Mouse (Mus musculus) retina, postnatal 7 days (tissue): ENCODE measurements around the gene Plekhg1.
A peak's percentile ranks its signal among the peaks of the same experiment; 100 is the strongest.

Experiments
- DNase-seq: peaks from one replicate; pipeline ENCODE4 v3.0.0-alpha.2; 2012; ENCODE audit warnings: low read depth, low spot score

Plekhg1 gene

DNA sequence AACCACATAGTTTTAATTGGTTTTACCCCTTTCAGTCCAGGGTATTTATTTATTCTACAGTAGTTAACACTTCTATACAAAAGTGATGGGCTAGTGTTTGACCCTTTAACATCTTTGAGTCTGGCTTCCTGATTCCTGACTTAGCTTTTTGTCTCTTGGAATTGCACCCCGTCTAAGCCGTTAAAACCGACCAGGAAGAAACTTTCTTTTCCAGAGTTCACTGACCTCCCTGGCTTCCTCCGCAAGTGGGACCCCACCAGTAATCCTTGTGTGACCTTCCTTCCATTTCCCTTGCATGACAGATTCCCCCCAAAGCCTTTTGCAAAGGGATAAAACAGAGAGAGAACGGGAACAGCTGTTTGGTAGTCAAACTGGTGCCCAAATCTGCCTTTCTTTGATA, 1.6 kb downstream of the Plekhg1 start:
- DNase-seq, result no peak

- DNase-seq, result no peak
These were observed 2.9 kb downstream of the Plekhg1 start for GRCm38 (mm10) chr10:3743069-3743468.

GRCm38 (mm10) chr10:3743826-3744225, 3.7 kb downstream of the Plekhg1 start:
- DNase-seq, result no peak

DNA sequence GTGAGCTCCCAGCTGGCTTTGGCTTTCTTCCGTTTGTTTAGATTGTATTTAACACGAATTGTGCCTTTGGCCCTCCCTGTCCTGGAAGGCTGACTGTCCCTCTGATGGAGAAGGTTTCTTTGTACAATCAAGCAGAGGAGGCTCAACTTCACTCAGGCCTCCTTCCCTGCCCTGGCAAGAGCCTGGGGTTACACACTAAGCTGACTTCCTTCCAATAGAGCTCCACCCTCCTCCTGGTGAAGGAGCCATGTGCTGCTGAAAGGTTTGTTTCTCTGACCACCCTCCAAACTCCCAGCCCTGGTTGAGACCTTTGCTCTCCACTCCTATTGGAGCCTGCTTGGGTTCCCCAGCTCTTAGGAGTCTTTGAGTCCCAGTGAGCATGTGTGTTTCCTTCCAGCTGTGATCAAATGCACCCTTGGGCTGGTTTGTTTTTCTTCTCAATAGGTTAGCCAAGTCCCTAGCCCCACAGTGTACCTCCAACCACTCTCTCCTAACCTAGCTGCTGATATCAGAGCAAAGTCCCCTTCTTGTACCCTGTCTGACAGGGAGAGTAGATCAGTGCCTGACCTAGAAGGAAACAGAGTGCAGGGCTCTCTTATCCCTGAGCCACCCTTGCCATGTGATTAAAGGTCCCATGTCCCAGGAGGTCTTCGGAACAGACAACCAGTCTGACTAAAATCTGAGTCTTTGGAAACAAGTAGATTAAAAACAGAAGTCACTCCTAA, 6.8 kb downstream of the Plekhg1 start:
- no peak for DNase-seq

GRCm38 (mm10) chr10:3749580-3749979, 9.4 kb downstream of the Plekhg1 start:
- DNase-seq, result no peak

DNA sequence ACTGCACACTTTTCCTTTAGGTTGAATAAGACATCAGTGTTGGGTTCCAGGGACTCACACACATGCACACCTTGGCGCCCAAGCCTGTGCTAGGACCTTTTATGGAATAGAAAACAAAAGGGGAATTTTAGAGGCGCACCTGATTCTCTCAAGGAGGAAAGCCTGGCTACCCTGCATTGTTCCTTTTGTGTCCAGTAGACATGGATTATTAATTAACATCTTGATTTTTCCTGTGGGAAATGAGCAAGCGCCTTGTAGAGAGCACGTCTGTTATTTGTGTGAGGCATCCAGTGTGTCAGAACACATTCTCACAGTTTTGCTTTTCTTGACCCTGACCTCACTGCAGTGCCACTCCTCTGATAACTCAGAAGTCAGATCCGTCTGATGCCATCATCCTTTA, 21.8 kb downstream of the Plekhg1 start:
- no peak for DNase-seq

GRCm38 (mm10) chr10:3763199-3763598, 23.0 kb downstream of the Plekhg1 start:
- no peak for DNase-seq

- no peak for DNase-seq
These were observed 29.0 kb downstream of the Plekhg1 start for GRCm38 (mm10) chr10:3769131-3769530.

- DNase-seq, result no peak
These were observed 34.2 kb downstream of the Plekhg1 start for GRCm38 (mm10) chr10:3774330-3774729.

DNA sequence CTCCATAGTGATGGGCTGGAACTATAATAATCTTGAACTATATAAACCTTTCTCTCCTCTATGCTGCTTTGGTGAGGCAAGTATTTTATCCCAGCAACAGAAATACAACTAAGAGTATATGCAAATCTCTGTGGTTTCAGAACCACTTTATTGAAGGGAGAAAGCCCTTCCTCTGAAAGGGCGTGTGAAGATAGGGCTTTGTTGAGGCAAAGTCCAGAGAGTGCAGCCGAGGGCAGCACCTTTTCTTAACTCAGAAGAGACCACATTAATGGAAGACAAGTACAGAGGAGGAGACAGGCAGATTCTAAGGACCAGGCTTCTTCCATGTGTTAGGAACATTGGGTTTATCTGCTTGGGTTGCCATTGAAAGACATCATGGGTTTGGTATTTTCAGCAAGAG, 36.6 kb downstream of the Plekhg1 start:
- DNase-seq, result no peak

DNA sequence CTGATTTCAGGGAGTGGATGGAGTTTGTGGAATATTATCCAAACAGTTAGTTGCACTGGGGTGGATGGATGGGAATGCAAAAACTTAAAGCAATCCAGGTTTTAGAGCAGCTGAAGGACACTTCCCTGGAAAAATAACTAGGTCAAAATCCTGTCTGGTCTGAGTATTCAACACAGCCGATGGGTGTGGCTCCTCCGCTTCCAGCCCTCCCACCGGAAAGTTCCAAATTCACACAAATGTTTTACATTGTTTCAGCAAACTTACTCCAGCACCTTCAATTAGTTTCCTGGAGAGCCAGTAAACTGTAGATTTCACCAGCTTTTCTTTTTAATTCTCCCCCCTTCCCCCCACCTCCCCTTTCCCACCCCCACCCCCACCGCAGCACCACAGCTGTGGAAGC, 45.2 kb downstream of the Plekhg1 start:
- no peak for DNase-seq

- no peak for DNase-seq
These were observed 46.4 kb downstream of the Plekhg1 start for GRCm38 (mm10) chr10:3786531-3786930.

DNA sequence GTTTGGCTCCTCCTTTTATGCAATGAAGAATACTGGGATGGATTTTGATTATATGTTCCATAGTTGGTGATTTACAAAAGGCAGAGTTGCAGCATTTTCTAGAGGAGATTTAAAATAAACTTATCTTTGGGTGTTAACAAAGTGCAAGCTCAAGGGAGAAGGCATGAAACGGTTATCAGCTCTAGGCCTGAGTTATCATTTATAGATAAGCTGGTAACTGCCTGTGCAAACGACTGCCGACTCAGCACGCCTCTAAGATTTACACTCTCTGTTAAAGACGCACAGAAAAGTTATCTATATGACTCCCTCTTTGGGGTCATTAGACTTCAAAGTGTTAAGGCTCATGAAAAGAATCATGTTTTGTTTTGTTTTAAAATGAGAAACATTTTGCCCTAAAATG, 46.8 kb downstream of the Plekhg1 start:
- no peak for DNase-seq

DNA sequence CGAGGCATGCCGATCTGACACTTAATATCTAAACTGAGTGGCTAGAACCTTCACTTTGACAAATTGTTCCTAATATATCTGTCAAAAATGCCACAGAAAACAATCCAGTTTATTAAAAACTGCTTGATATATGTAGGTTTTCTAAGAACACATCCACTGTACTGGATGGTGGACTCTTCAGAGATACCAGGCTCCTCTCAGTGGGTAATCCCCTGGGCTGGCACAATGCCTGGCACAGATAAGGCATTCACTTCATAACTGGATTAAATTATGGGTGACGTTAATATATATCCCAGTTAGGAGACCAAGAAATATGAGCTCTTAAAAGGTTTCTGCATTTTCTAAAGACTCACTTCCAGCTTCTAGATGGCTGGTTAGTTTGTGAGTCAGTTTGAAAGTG, 53.7 kb downstream of the Plekhg1 start:
- peak; percentile 8 for DNase-seq

DNA sequence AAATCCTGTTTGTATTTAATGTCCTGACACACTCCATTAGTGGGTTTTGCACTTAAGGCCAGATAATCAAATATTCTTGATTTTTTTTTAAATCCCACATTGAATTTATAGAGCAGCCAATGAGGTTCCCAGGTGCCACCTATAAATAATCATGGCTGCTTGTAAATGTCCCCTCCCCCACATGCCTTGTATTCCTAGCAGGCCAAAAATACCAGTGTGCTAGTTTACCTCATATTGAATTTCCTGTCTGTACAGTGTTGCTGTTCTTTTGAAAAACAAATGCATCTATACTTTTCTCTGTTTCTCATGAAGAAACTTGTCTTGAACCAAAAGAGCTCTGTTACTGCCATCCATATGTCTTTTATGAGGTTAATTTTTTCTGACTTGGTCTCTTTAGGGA, 59.3 kb downstream of the Plekhg1 start:
- no peak for DNase-seq

DNA sequence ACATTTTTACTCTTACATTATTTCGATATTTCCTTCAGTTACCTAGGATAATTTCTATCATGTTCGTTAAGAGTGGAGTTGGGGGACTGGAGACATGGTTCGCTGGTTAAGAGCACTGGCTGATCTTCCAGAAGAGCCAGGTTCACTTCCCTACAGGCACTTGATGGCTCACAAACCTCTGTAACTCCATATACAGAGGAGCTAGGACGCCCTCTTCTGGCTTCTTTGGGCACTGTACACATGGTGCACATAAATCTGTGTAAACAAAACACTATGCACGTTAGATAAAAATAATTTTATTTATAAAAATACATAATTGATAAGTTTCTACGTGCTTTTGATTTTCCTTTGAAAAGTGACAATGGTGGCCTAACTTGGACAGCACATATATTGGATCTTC, 61.1 kb downstream of the Plekhg1 start:
- no peak for DNase-seq

GRCm38 (mm10) chr10:3805334-3805733, 65.2 kb downstream of the Plekhg1 start:
- DNase-seq, result no peak

DNA sequence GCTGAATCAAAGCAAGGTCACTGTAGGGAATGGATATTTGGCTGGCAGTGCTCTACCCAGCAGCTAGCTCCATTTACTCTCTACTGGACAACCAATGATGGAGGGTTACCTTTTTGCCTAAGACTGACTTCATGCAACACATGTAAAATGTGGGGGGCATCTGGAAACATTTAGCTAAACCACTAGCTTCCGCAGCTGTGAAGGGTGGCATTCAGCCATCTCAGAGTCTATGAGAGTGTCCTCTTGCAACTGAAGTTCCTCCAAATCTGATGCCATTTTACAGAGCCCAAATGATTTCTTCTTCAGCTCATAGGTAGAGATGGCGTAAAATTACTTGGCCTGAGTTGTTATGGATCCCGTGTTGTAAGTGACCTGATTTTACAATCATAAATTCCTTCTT, 67.8 kb downstream of the Plekhg1 start:
- no peak for DNase-seq

DNA sequence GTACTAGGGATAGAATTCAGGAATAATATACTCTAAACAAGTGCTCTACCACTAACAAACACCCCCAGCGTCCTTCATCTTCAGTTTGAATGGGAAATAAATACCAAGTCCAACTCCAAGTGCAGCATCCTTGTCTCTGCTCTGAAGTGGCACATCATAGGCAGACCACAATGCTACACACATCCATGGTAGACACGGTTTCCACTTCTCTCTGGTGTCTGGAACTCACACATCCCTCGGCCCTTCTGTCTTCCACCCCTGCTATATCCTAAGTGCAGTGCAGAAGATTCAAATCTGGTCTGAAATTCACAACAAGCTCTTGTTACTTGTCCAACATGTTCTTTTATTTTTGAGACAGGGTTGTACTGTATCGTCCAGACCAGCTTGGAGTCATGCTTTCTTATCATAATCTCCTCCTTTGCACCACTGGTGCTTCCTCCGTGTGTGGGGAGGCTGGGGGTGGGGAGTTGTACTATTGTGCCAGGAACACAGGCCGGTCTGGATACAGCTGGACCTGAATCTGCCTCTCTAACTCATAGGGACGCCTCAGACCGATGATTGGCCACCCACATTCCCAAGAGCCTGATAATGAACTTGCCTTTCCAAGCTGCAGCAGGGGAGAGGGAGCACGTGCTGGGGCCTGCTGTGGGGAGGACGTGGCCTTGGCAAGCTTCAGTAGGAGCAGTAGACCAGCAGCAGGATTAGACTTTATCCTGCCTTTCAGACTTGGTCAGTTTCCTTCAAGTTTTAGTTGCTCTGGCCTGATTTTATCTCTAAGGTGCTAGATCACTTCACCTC, 70.5 kb downstream of the Plekhg1 start:
- no peak for DNase-seq

GRCm38 (mm10) chr10:3818940-3819701, 79.0 kb downstream of the Plekhg1 start:
- no peak for DNase-seq

DNA sequence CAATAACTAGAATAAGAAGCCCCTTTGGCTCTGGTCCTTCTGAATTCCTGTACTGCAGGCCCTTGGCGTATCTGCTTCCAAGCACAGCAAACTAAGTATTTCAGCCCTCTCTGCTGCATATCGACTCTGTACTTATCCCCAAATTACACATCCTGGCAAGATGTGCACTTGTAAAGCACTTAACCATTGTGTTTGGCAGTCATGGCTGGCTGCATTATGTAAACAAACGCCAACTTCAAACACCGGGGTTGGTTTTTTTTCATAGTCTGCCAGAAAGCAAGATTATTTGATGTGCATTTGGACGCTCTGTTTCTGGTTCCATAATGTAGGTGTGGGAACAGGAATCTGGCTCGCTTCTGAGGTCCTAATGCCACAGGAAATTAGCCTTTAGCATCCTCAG, 83.7 kb downstream of the Plekhg1 start:
- no peak for DNase-seq

GRCm38 (mm10) chr10:3826043-3826442, 85.9 kb downstream of the Plekhg1 start:
- no peak for DNase-seq
